Mouse (Mus musculus) small intestine, adult 2 months (tissue): ENCODE measurements around the gene Exoc3.

Experiments used
- CTCF ChIP-seq: fragments of 200-500 bp; IDR thresholded peaks from 2 replicates; pipeline ENCODE4 v1.5.1; 2012; ENCODE audit warnings: low read depth, mild to moderate bottlenecking, control low read depth, inconsistent platforms, low read length, moderate library complexity, mixed read lengths; ENCODE audit not compliant: insufficient replicate concordance, insufficient read length; ENCODE audit errors: extremely low read depth
- POLR2A ChIP-seq: fragments of 200-500 bp; IDR thresholded peaks from 2 replicates; pipeline ENCODE4 v1.6.1; 2012; ENCODE audit warnings: low read depth, mild to moderate bottlenecking, control low read depth, inconsistent platforms, low read length, moderate library complexity

DNA sequence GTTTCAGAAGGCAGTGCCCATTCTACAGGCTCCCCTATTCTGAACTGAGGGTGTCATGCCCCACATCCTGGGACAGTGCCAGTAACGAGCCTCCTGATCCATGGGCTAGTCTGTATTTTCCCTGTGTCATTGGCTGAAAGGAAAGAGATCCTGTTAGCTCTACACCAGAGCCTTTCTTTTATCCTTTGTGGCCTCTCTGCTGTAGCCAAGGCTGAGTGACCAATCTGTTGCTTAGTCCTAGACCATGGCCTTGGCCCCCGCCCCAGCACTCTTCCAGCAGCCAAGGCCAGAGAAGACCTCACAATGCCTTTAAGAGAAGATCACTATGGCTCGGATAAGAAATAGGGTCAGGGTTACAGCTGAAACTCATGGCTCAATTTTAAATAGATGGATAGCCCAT lies 9.9 kb upstream of the Exoc3 start:
- TF ChIP-seq CTCF, result no peak
- no peak for TF ChIP-seq POLR2A
